Mouse (Mus musculus): Measurements from ENCODE around the gene Rbm34.

DNA sequence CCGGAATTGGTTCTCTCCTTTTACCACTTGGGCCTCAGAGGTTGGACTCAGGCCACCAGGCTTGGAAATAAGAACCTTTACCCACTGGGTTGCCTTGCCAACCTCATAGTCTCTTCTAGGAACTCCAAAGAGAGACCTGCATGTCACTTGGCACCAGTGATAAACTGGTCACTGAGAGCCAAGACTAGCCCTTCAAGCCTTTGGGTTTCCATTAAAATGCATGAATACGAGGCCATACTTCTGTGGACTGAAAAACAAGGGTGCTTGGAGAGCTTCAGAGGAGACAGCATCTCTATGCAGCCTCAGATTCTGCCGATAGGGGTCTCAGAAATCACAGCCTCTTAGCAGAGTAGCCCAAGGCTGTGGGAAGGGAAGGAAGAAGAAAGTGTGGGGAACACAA, 63.5 kb downstream of the Rbm34 start:
- no peak for TF ChIP-seq CTCF (conservative IDR thresholded peaks at IDR 0.05; ENCODE audit: insufficient read depth, insufficient read length, low read depth, low read length)
- no peak for TF ChIP-seq POLR2A (IDR thresholded peaks at IDR 0.05; ENCODE audit: low read depth, low read length)
